Mouse (Mus musculus) myocyte (in vitro differentiated cells): Measurements from ENCODE around the gene Cps1.

Experiments
- MAX ChIP-seq: IDR thresholded peaks from one replicate; pipeline ENCODE4 v1.6.1; 2011; ENCODE audit warnings: low read depth, mild to moderate bottlenecking, control low read depth
- POLR2A ChIP-seq: IDR thresholded peaks from one replicate; pipeline ENCODE4 v1.6.1; 2011; ENCODE audit warnings: low read depth, mild to moderate bottlenecking, control low read depth, moderate library complexity; ENCODE audit not compliant: insufficient read length
- TCF12 ChIP-seq: IDR thresholded peaks from one replicate; pipeline ENCODE4 v1.6.1; 2011; ENCODE audit warnings: mild to moderate bottlenecking, control low read depth; ENCODE audit not compliant: poor library complexity, insufficient read depth, severe bottlenecking
- USF1 ChIP-seq: IDR thresholded peaks from one replicate; pipeline ENCODE4 v1.6.1; 2011; ENCODE audit warnings: low read depth, mild to moderate bottlenecking, control low read depth, moderate library complexity

DNA sequence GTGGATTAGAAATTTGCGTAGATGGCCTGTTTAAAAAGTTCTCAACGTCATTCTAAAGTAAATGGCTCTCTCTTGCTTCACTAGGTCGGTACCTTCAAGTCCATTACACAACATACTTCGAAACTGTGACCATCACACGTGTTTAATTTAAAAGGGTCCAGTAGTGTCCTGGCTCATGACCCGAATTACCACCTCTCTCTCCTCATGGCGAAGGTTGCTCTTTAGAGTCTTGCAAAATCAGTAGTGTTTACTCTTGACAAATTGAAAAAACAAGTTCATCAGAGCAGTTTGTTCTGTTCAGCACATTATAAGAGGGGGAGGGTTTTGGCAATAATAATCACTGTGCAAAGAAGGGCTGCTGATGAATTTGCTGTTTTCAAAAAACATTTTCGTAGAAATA is 6.3 kb upstream of the Cps1 start:
- no peak for TF ChIP-seq POLR2A
- no peak for TF ChIP-seq TCF12
- TF ChIP-seq MAX, result no peak
- TF ChIP-seq USF1, result no peak
